Mouse (Mus musculus): ENCODE data around the gene Elmsan1. TPM values are rescaled to one million over a fixed set of nuclear protein-coding genes. Genes with fewer than 3 reads are reported as not detected.
A peak's percentile ranks its signal among the peaks of the same experiment; 100 is the strongest.
"Not testable (repeated sequence)": the region's sequence is repeated elsewhere in the genome, so short reads cannot be mapped to it uniquely, and the experiment has no call there.

The Elmsan1 gene
- total RNA-seq (2022): 10 to 100 TPM; 21.2 to 31.2 (median 27.3) TPM

DNA sequence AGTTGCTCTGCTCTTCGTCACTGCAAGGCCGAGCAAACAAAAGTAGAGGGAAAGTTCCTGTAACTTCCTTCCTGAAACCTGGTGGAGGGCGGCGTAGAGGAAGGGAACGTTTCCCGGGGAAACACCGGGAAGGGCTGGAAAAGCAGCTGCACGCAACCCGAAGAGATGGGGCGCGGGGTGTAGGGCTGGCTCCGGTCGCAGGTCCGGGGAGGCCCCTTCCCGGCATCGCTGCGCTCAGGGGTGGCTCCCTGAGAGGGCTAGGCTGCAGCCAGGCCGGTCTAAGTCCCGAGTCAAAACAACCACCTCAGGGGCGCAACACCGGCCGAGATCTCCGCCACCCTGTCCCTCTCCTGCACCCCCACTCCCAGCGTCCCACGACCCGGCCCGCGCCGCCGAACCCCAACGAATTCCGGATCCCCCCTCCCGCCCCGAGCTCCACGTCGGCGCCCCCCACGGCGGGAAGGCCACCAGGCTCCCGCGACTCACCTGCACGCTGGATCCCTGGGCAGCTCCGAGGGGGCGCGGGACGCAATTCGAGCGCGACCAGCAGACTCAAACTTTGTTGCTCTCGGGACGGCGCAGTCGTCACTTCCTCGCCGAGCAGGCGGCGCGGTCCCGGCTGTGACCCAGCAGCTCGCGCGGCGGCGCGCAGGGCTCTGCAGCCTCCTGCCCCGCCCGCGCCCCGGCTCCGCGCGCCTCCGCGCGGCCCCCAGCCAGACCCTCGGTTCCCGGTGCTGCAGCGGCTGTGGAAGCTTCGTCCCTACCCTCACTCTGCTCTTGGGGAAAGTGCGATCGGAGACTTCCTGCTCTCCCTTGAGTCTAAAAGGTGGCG, at the start of gene Elmsan1:
TSS of gene Elmsan1 (minus strand) at position 593 of the 832 bp plus-strand sequence.
- DNase-seq: peak; percentile 64

DNA sequence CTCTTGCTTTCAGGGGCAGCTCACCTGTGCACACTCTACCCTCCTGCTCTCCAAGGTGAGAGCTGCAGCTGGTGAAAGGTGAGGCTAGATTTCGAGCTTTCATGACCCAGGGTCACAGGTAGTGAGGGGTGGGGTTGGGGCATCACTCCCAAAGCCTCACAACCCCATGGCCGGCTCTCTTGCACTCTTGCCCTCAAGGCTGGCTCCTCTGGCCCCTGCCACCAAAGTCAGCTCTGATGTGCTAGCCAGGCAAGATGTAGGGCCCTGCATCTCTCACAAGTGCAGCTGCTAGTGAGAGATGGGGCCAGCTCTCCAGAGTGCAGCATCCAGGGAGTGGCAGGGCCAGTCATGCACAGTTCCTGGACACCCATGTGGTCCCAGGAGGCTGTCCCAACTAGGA, 48.6 kb upstream of the Elmsan1 start:
- DNase-seq: no peak

DNA sequence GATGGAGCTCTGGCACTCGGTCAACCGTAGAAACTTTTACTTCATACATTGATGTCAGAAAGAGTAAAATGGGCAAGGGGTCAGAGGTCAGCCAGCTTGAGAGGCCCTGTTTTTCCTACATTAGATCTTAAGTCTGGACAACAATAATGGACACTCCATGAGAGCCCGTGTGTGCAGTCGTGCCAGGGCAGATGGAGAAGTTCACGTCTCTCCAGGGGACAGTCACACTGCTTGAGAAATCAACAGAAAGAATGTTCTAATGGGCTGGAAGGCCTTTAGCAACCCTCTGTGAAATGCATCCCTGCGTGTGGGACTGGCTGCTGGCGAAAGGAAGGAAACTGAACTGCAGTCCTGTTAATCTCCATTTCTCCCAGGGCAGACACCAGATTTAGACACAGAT, 41.7 kb upstream of the Elmsan1 start:
- DNase-seq: no peak

DNA sequence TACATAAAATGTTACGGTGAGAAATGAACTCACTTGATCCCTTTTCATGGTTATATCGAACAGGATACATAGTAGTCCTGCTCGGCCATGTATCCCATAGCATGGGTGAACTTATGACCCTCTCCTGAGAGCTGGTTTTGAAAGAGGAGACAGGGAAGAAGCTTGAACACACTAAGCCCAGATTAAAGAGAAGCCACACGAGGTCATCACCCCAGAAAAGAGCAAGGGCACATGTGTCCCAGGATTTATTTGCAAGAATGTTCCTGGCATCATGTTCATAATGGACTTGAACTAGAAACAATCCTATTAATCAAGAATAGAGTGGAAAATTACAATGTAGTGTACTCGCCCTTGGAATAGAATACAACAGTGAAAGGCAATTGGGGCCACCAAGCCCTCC, 36.2 kb upstream of the Elmsan1 start:
- peak; percentile 23 for DNase-seq

DNA sequence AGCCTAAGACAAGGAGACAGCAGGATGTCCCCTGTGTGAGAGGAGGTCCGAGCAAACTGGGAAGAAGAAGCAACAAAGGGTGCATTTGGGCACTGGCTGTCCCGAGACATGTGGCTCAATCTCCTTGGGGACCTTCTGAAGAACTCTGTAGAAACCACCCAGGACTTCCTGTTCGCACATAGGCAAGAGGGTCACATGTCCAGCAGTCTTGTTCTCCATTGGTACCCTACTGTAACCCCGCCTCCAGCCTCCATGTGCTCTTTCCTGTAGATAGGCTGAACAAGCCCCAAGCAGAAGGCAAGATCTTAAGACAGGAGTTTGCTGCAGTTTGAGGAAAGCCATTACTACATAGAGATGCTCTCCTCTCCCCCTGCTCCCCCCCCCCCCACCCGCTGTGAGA, 34.1 kb upstream of the Elmsan1 start:
- no peak for DNase-seq

DNA sequence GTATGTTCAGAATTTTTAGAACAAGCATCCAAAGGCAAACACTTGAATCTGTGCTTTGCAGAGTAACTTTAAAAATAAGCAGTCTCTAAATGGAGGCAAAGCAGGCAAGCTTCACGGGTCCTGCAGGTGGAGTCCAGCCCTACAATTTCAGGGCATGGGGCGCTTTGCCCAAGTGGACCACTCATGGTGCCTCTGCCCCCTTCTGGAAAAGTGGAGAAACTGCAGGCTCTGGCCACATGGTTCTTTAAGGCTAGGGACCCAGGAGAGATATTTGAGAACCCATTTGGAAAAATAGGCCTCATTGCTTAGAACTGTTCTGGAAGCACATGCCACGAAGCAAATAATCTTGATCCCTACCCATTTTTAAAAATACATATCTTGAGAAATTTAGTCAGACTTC, 30.5 kb upstream of the Elmsan1 start:
- peak; percentile 45 for DNase-seq

DNA sequence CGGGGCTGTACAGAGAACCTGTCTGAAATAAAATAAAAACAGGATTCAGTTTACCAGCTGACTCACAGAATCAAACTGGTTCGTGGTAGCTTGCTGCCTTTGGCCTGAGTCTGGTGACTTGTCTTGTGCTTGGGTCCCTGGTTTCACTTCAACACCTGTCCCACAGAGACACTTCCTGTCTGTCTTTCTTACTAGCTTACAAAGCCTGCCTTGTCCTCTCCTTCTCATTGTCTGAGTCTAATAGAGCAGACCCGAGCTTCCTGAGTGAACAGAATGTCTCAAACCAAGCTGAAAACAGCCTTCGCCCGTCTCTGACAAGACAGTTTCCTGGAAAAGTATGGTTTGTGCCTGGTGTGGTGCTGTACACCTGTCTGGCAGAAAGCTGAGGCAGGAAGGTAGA, 27.0 kb upstream of the Elmsan1 start:
- DNase-seq: no peak

DNA sequence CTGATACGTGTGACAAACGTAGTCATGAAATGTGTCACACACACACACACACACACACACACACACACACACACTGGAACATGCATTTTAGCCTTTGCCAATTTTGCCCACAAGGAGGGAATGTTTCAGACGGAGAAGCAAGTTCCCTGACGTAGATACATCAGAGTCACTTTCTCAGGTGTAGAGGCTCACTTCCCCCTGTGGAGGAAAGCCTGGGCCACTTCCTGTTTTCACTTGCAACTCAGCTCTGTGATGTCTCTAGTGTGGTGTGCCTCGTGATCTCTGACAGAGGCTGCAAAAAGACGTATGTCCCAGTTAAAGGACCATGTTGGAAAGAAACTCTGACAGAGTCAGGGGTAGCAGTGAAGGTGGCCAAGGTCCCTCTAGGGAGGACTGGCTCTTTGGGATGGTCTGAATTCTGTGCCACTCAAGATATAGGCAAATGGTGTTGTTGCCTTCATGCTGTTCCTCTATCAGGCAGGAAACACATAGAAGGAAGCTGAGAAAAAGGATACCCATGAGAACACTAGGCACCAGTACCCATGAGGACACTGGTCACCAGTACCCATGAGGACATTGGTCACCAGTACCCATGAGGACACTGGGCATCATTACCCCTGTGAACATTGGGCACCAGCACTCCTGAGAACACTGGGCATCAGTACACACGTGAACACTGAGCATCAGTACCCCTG, 24.5 kb upstream of the Elmsan1 start:
- DNase-seq: no peak

DNA sequence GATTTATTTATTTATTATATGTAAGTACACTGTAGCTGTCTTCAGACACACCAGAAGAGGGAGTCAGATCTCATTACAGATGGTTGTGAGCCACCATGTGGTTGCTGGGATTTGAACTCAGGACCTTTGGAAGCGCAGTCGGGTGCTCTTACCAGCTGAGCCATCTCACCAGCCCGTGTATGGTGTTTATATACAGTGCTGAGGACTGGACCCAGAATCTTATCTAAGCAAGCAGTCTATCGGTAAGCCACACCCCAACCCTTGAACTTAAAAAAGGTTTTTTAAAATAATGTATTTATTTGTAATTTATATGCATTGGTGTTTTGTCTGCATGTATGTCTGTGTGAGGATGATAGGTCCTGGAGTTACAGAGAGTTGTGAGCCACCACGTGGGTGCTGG, 18.4 kb upstream of the Elmsan1 start:
- not testable (repeated sequence) for DNase-seq

DNA sequence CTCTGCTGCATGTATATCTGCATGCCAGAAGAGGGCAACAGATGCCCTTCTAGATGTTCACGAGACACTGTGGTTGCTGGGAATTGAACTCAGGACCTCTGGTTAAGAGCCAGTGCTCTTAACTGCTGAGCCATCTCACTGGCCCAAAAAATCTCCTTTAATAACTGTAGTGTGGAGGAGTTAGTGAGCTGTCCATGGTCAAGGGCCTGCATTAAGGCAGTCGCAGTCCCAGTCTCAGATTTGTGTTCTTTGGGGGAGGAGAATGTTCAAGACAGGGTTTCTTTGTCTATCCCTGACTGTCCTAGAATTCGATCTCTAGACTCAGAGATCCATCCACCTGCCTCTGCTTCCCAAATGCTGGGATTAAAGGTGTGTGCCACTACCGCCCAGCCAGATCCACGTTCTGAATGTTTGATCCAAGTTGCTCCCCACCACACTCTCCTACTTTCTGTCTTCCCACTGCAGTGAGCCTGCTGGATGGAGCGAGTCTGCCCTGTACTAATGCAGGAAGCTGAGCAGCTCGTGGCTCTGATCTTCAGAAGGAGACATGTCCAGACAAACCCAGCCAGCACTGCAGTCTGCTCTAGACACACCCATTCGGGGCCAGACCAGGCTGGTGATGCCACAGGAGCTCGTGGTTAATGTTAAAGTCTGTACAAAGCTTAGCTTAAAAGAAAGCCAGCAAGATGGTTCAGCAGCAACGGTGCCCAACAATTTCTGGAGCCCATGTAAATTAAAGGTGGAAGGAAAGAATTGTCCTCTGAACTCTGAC, 17.5 kb upstream of the Elmsan1 start:
- no peak for DNase-seq

DNA sequence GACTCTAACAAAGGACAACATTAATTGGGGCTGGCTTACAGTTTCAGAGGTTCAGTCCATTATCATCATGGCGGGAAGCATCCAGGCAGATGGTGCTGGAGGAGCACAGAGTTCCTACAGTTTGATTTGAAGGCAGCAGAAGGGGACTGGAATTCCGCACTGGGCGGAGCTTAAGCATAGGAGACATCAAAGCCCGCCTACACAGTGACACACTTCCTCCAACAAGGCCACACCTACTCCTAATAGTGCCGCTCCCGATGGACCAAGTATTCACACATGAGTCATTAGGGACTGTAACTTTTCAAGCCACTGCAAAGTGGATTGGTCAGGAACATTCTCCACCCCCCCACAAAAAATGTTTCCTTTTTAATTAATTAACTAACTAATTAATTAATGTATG, 16.9 kb upstream of the Elmsan1 start:
- no peak for DNase-seq

DNA sequence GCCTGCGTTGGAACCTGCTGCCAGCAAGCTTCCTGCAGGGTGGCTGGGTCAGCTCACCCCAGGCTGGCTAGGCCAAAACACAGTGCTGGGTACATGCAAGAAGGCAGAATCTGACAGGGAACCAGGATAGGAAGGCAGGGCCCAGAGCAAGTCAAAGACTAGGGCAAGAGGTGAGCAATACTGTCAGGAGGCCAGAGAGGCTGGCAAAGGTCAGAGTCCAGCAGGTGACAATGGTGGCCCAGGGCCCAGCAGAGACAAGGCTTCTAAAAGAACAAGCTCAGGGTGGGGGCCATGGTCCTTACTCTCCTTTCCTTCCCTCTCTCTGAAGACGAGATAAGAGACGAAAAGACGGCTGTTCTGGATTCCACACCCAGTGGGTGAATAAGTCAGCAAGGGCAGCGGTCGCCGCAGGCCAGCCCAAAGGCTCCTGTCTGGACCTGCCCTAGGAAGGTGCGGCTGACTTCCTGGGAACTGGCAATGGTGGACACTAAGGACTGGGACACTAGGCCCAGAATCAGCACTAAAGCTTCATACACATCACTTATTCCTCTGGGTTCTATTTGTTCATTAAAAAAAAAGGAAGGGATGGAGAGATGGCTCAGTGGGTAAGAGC, 14.9 kb upstream of the Elmsan1 start:
- DNase-seq: no peak

DNA sequence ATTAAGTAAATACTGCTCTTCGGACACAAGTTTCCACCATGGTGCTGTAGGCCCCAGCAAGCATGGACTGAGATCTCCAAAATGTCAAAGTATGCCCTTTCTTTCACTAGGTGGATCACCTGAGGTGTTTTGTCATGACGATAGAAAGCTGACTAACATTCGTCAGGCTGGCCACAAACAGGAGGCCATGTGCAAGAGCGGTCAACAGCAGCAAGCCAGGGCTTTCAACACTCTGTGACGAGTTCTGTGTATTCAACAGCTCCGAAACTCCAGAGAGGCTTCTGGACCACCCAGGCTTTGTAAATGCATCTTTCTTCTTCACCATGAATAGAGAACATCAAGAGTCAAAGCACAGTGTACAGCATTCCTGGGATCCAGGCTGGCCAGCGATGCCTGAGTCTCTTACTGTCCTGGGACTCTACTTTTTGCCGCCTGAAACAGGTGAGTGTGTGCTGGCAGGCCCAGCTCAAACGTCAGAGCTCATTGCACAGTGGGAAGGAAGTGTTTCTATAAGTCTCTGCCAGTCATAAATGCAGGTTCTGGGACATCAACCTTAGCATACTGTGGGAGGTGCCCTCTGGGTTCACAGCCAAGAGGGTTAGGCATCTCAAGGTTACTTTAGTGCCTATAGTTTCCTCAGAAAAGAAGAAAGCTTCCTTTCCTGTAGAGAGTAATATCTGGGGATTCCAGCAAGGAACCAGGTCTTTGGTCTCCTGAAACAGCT, 7.6 kb upstream of the Elmsan1 start:
- no peak for DNase-seq

DNA sequence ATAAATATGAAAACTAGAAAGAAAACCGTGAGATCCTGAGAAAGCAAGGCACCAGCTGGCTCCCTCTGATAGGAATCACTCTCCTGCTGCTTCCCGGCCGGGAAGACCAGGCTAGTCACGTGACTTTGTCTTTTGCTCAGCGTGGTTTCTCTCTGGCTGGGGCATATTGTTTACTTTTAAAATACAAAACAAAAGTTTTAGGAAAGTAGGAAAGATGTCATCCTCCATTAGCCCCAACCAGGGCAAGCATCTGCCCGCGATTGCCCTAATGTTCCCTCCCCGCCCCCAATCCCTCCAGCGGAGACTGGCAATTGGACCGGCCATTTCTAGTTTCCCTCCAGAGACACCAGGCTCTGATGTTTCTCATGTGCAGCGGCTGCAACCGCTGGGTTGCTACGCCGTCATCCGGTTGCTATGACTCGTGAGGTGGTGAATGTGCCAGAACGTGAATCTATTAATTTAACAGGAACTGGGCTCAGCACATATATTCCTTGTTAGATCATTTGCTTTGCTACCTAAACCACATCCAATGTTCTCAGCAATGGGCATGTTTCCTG, 3.8 kb upstream of the Elmsan1 start:
- peak; percentile 61 for DNase-seq

DNA sequence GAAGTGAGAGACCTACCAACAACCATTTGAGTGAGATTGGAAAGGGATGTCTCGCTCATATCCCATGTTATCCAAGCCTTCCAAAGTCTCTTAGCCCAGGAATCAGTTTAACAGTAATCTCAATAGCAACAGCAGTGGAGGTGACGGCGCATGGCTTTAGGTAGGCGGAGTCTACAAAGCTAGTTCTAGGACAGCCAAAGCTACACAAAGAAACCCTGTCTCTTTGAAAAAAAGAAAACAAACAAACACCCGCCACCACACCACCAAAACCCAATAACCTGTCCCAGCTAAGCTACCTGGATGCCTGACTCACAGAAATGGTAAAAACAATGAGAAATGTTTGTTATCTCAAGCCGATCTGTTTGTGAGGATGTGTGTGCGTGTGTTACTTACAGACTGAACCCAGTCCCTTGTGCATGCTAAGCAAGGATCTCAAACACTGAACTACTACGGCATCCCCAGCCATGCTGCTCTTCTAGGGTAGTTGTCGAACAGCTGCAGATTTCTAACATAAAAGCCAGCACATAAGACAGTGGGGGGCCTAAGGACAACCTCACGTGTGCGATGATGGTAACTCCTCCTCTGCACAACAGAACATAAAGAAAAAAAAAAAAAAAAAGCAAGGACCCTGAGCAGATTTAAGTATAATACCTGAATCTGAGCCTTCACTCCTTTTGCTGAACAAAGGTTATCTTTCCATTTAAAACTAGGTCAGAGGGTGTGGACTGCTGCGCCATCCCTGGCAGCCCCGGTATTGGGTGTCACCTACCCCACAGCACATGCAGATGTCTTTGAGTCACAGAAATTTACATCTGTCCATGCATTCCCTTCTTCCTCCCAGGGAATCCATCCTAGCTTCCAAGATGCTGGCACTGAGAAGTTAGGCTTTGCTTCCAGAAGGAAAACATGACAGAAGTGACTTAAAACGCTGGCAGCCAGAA, 2.5 kb upstream of the Elmsan1 start:
- DNase-seq: no peak

DNA sequence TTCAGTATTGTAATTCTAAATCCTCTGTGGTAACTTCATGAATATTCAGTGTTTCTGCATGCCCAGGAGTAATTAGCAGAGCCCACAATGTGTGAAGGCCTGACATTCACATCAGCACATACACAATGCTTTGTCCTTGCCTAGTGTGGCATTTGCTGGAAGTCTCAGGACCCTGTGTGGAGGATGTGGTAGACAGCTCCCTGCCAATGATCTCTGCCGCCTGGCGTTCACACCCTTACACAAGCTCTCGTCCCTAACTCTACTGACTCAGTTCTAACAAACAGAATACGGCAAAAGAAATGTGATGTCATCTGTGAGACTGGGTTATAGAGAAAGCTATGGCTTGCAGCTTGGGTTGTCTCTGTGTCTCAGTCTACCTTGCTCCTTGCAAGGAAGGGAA, 1.8 kb upstream of the Elmsan1 start:
- no peak for DNase-seq

DNA sequence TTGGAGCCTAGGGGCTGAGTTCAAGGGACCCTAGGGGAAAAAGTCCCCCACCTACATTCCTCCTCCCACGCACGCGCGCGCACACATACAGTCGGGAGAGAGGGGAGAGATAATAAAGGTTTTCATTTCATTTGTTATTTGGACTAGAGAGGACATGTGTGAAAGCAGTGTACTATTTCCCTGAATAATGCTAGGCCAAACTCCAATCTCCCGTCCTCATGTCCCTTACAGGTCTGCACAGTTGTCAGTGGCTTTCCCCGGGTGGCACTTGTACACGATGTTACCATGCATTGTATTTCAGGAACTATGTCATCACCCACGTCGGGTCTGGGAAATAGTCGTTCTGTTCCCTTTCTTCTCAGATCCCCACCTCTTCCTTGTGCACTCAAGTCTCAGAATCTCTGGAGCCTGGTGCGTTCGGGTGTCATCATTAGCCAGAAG, 460 bp upstream of the Elmsan1 start:
- no peak for DNase-seq

DNA sequence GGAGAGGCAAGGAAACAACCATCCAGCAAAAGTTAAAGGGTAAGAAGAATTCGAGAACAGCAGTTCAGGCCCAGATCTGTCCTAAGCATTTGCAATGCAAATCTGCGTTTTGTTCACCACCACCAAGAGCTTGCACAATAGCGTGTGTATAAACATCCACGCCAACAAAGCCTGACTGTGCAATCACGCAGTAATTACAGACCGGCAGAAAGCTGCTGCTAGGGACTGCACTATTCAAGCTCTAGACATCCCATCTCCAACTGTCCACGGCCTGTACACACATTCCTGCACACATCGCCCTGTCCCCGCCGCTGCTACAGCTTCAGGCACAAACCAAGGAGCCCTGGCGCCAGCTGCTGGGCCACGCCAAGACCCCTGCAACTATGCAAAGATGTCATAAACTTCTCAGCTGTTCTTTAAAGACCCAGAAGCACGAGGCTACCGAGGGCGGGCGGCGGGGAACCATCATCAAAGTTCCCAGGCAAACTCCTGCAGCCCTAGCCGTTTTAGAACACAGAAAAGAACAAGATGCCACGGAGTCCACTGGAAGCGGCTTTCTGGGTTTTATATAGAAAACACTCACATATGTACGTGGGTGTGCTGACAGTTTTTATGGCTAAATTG, 1.1 kb downstream of the Elmsan1 start:
- peak; percentile 36 for DNase-seq

DNA sequence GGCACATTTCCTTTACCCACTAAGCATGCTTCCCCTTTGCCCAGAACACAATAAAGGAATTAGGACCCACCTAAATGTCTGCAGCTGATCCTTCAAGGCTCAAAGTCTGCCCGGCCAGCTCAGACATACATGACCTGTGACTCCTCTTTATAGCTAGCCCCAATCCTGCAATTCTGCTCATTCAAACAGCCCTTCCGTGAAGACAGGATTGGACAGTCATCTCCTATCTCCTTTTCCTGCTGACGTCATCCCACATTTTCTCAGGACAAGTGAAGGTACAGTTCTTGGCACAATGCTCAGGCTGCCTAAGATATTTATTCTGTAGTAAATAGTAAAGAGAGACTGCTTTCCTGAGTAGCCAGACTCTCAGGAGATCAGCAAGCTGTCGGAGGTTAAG, 1.6 kb downstream of the Elmsan1 start:
- no peak for DNase-seq

Measured in adrenal gland, adult 8-10 months (tissue).